Mouse (Mus musculus) MN1 (cell line): ENCODE data around the gene Qdpr.
A peak's percentile ranks its signal among the peaks of the same experiment; 100 is the strongest.
"Not testable (repeated sequence)": the region's sequence is repeated elsewhere in the genome, so short reads cannot be mapped to it uniquely, and the experiment has no call there.

Experiments used
- DNase-seq: peaks from one replicate; pipeline ENCODE4 v3.0.0-alpha.2; 2016; ENCODE audit warnings: low spot score

The Qdpr gene

GRCm38 (mm10) chr5:45453451-45453850 is 3.4 kb upstream of the Qdpr start, which contains the start of gene Clrn2:
Gene Clrn2, plus strand, starts transcription at chr5:45453751.
- DNase-seq, result no peak

- no peak for DNase-seq
Measured at GRCm38 (mm10) chr5:45449206-45449605, 830 bp downstream of the Qdpr start.

- peak; percentile 13 for DNase-seq
Measured at GRCm38 (mm10) chr5:45448676-45449075, 1.4 kb downstream of the Qdpr start.

- peak; percentile 31 for DNase-seq
Measured at GRCm38 (mm10) chr5:45444130-45444832, 5.8 kb downstream of the Qdpr start.

GRCm38 (mm10) chr5:45441745-45442144 is 8.3 kb downstream of the Qdpr start:
- DNase-seq, result no peak

- DNase-seq, result no peak
Measured at GRCm38 (mm10) chr5:45441124-45441523, 8.9 kb downstream of the Qdpr start.

GRCm38 (mm10) chr5:45438301-45438700 is 11.7 kb downstream of the Qdpr start:
- DNase-seq, result no peak

- DNase-seq, result no peak
Measured at GRCm38 (mm10) chr5:45437826-45438225, 12.2 kb downstream of the Qdpr start.

- no peak for DNase-seq
Measured at GRCm38 (mm10) chr5:45435967-45436950, 13.8 kb downstream of the Qdpr start.

- no peak for DNase-seq
Measured at GRCm38 (mm10) chr5:45427891-45428290, 22.1 kb downstream of the Qdpr start.

- no peak for DNase-seq
Measured at GRCm38 (mm10) chr5:45426416-45427034, 23.5 kb downstream of the Qdpr start.

- not testable (repeated sequence) for DNase-seq
Measured at GRCm38 (mm10) chr5:45425771-45426170, 24.3 kb downstream of the Qdpr start.

- DNase-seq, result peak; percentile 52
Measured at GRCm38 (mm10) chr5:45424021-45424886, 25.8 kb downstream of the Qdpr start.

- no peak for DNase-seq
Measured at GRCm38 (mm10) chr5:45421881-45422844, 27.9 kb downstream of the Qdpr start.

- no peak for DNase-seq
Measured at GRCm38 (mm10) chr5:45419841-45420638, 30.0 kb downstream of the Qdpr start.

- no peak for DNase-seq
Measured at GRCm38 (mm10) chr5:45417859-45418443, 32.1 kb downstream of the Qdpr start.

GRCm38 (mm10) chr5:45416478-45416877 is 33.6 kb downstream of the Qdpr start:
- DNase-seq, result no peak

GRCm38 (mm10) chr5:45406129-45406528 is 43.9 kb downstream of the Qdpr start:
- DNase-seq, result no peak

- peak; percentile 62 for DNase-seq
Measured at GRCm38 (mm10) chr5:45402632-45403031, 47.4 kb downstream of the Qdpr start.
